Mouse (Mus musculus) cerebellum, postnatal 36 days (tissue): Measurements from ENCODE around the gene Otogl.

ENCODE experiments used
- DNase-seq, 2 experiments: peaks; one replicate each; pipeline ENCODE4 v3.0.0; 2021 to 2022; ENCODE audit warnings: mixed read lengths in 2 of 2

Gene Otogl

GRCm38 (mm10) chr10:107905274-107906034, 6.5 kb downstream of the Otogl start:
- DNase-seq: no peak

- DNase-seq: no peak
These were observed 10.0 kb downstream of the Otogl start for GRCm38 (mm10) chr10:107901958-107902357.

- DNase-seq: no peak
These were observed 10.6 kb downstream of the Otogl start for GRCm38 (mm10) chr10:107901204-107901879.

GRCm38 (mm10) chr10:107899946-107900345, 12.0 kb downstream of the Otogl start:
- no peak for DNase-seq

GRCm38 (mm10) chr10:107896158-107896557, 15.8 kb downstream of the Otogl start:
- no peak for DNase-seq

- DNase-seq: no peak
These were observed 17.0 kb downstream of the Otogl start for GRCm38 (mm10) chr10:107894663-107895581.

- no peak for DNase-seq
These were observed 21.5 kb downstream of the Otogl start for GRCm38 (mm10) chr10:107890400-107890799.

GRCm38 (mm10) chr10:107872542-107872941, 39.4 kb downstream of the Otogl start:
- no peak for DNase-seq

- DNase-seq: no peak
These were observed 39.8 kb downstream of the Otogl start for GRCm38 (mm10) chr10:107872109-107872508.

- no peak for DNase-seq
These were observed 41.4 kb downstream of the Otogl start for GRCm38 (mm10) chr10:107870540-107870939.

- DNase-seq: no peak
These were observed 43.0 kb downstream of the Otogl start for GRCm38 (mm10) chr10:107868904-107869303.

GRCm38 (mm10) chr10:107867414-107867813, 44.5 kb downstream of the Otogl start:
- no peak for DNase-seq

- DNase-seq: no peak
These were observed 51.6 kb downstream of the Otogl start for GRCm38 (mm10) chr10:107860235-107860917.

- DNase-seq: no peak
These were observed 52.7 kb downstream of the Otogl start for GRCm38 (mm10) chr10:107859220-107859619.

- peak; percentile 2 to 15 for DNase-seq
These were observed 53.2 kb downstream of the Otogl start for GRCm38 (mm10) chr10:107858684-107859083.

GRCm38 (mm10) chr10:107844906-107845305, 67.0 kb downstream of the Otogl start:
- DNase-seq: no peak

- DNase-seq: no peak
These were observed 77.3 kb downstream of the Otogl start for GRCm38 (mm10) chr10:107834452-107835239.

- no peak for DNase-seq
These were observed 82.8 kb downstream of the Otogl start for GRCm38 (mm10) chr10:107829151-107829550.

- no peak for DNase-seq
These were observed 98.0 kb downstream of the Otogl start for GRCm38 (mm10) chr10:107813814-107814483.

- no peak for DNase-seq
These were observed 101.1 kb downstream of the Otogl start for GRCm38 (mm10) chr10:107810649-107811398.
